Mouse (Mus musculus) liver, embryonic 13.5 days (tissue): ENCODE data around the gene Plpp3. TPM values are rescaled to one million over a fixed set of nuclear protein-coding genes. Genes with fewer than 3 reads are reported as not detected.

Experiments
- ATAC-seq: fragments of 200-750 bp; cut with Nextera tagmentation; 2 replicates; pipeline ENCODE4 v1.8.0; 2017; ENCODE audit warnings: low read depth, mild to moderate bottlenecking, moderate number of reproducible peaks, moderate library complexity
- DNase-seq: peaks from one replicate; pipeline ENCODE4 v3.0.0; 2022
- H3K27ac ChIP-seq: fragments of 300-500 bp; sonication (generic); 2 replicates; pipeline ENCODE4 v1.5.1; 2015; ENCODE audit warnings: moderate library complexity, mild to moderate bottlenecking, inconsistent platforms
- H3K27me3 ChIP-seq: fragments of 300-500 bp; sonication (generic); 2 replicates; pipeline ENCODE4 v1.6.1; 2015; ENCODE audit warnings: mild to moderate bottlenecking, inconsistent platforms
- H3K36me3 ChIP-seq: fragments of 300-500 bp; sonication (generic); 2 replicates; pipeline ENCODE4 v1.6.1; 2015; ENCODE audit warnings: mild to moderate bottlenecking, inconsistent platforms
- H3K4me1 ChIP-seq: fragments of 300-500 bp; sonication (generic); replicated peaks from 2 replicates; pipeline ENCODE4 v1.6.1; 2015; ENCODE audit warnings: inconsistent platforms
- H3K4me2 ChIP-seq: fragments of 300-500 bp; sonication (generic); 2 replicates; pipeline ENCODE4 v1.6.1; 2015; ENCODE audit warnings: inconsistent platforms, mild to moderate bottlenecking, moderate library complexity
- H3K4me3 ChIP-seq: fragments of 300-500 bp; sonication (generic); replicated peaks from 2 replicates; pipeline ENCODE4 v1.5.1; 2015; ENCODE audit warnings: mild to moderate bottlenecking, inconsistent platforms
- H3K9ac ChIP-seq: fragments of 300-500 bp; sonication (generic); 2 replicates; pipeline ENCODE4 v1.6.1; 2015; ENCODE audit warnings: mild to moderate bottlenecking, inconsistent platforms
- H3K9me3 ChIP-seq: fragments of 300-500 bp; sonication (generic); replicated peaks from 2 replicates; pipeline ENCODE4 v1.6.1; 2016; ENCODE audit warnings: inconsistent platforms
- WGBS: fragments of 180-500 bp; shearing (Covaris S2); methylation state at CpG from one replicate; pipeline ENCODE4 v1.1.7; 2015; ENCODE audit not compliant: insufficient replicate concordance; 5-methylcytosine and 5-hydroxymethylcytosine counted together
- polyA plus RNA-seq: library from polyadenylated mRNA; unstranded; fragments of >200 nt; fragmentation: Nextera tagmentation; extraction: Ambion mirVana; gene quantifications from 2 replicates; pipeline ENCODE4 v1.2.1, GENCODE M21; 2015

The Plpp3 gene
- polyA plus RNA-seq, 1 experiment from 2014 or later: 11.7 TPM

- 28% methylated on average over 8 of the region's 8 CpGs for WGBS
- no peak; the same call in 1 of the 2 replicates for ATAC-seq
- Histone ChIP-seq H3K4me3 (no peak overlapping the region), H3K4me2 (no peak overlapping the region), H3K9me3 (no peaks in the 10 kb centered on the region), H3K27me3 (0 out of 2 replicates have a peak, but pooled peaks cover 2% of the 10 kb centered on the region), H3K4me1 (no peaks in the 10 kb centered on the region), H3K9ac (no peak overlapping the region), H3K36me3 (no peaks in the 10 kb centered on the region), H3K27ac (no peak overlapping the region)
- peak; percentile 5 for DNase-seq
These were observed 34.7 kb upstream of the Plpp3 start for GRCm38 (mm10) chr4:105122429-105122828.

GRCm38 (mm10) chr4:105129212-105129611 lies 27.9 kb upstream of the Plpp3 start:
- H3K4me3 ChIP-seq: no peak overlapping the region
- H3K4me2 ChIP-seq: no peak overlapping the region
- H3K9me3 ChIP-seq: no peaks in the 10 kb centered on the region
- no peaks in the 10 kb centered on the region for H3K4me1 ChIP-seq
- H3K9ac ChIP-seq: no peak overlapping the region
- H3K27me3 ChIP-seq: no peaks in the 10 kb centered on the region
- ATAC-seq: no peak
- H3K27ac ChIP-seq: no peak overlapping the region
- no peak for DNase-seq
- 65% methylated on average over 7 of the region's 7 CpGs for WGBS
- no peaks in the 10 kb centered on the region for H3K36me3 ChIP-seq

- no peaks in the 10 kb centered on the region for H3K36me3 ChIP-seq
- H3K4me2 ChIP-seq: no peak overlapping the region
- no peak overlapping the region for H3K9ac ChIP-seq
- no peaks in the 10 kb centered on the region for H3K9me3 ChIP-seq
- ATAC-seq: no peak
- 51% methylated on average over 9 of the region's 9 CpGs for WGBS
- no peaks in the 10 kb centered on the region for H3K4me1 ChIP-seq
- DNase-seq: no peak
- H3K27ac ChIP-seq: no peak overlapping the region
- no peak overlapping the region for H3K4me3 ChIP-seq
- H3K27me3 ChIP-seq: no peaks in the 10 kb centered on the region
These were observed 25.3 kb upstream of the Plpp3 start for GRCm38 (mm10) chr4:105131756-105132314.

- no peak for DNase-seq
- no peak for ATAC-seq
- WGBS: 50% methylated on average over 4 of the region's 4 CpGs
These were observed 23.6 kb upstream of the Plpp3 start for GRCm38 (mm10) chr4:105133350-105134050.

GRCm38 (mm10) chr4:105149492-105149891 lies 7.7 kb upstream of the Plpp3 start:
- ATAC-seq (no peak), DNase-seq (no peak)
- no peak overlapping the region for H3K9ac ChIP-seq
- H3K36me3 ChIP-seq: no peaks in the 10 kb centered on the region
- no peaks in the 10 kb centered on the region for H3K9me3 ChIP-seq
- H3K27me3 ChIP-seq: no peaks in the 10 kb centered on the region
- 59% methylated on average over 7 of the region's 7 CpGs for WGBS
- H3K4me3 ChIP-seq: no peak overlapping the region
- H3K27ac ChIP-seq: no peak overlapping the region
- no peak overlapping the region for H3K4me2 ChIP-seq
- H3K4me1 ChIP-seq: no peaks in the 10 kb centered on the region

More at GRCm38 (mm10) chr4:105133350-105134050, 23.6 kb upstream of the Plpp3 start:
- Histone ChIP-seq H3K9ac (no peak overlapping the region), H3K27me3 (no peaks in the 10 kb centered on the region), H3K27ac (no peak overlapping the region), H3K36me3 (no peaks in the 10 kb centered on the region), H3K4me2 (no peak overlapping the region), H3K9me3 (no peaks in the 10 kb centered on the region), H3K4me1 (no peaks in the 10 kb centered on the region), H3K4me3 (no peak overlapping the region)

GRCm38 (mm10) chr4:105151911-105152690 lies 5.0 kb upstream of the Plpp3 start:
- peaks cover 3% of the 10 kb centered on the region for H3K27me3 ChIP-seq
- H3K4me3 ChIP-seq: no peak overlapping the region
- DNase-seq (no peak), ATAC-seq (no peak)
- no peak overlapping the region for H3K27ac ChIP-seq
- H3K9ac ChIP-seq: no peak overlapping the region
- H3K4me2 ChIP-seq: no peak overlapping the region
- H3K9me3 ChIP-seq: no peaks in the 10 kb centered on the region
- no peaks in the 10 kb centered on the region for H3K4me1 ChIP-seq
- no peaks in the 10 kb centered on the region for H3K36me3 ChIP-seq
- WGBS: 41% methylated on average over 14 of the region's 14 CpGs

GRCm38 (mm10) chr4:105153227-105153626 lies 3.9 kb upstream of the Plpp3 start:
- Histone ChIP-seq H3K4me1 (no peaks in the 10 kb centered on the region), H3K9ac (no peak overlapping the region), H3K27ac (no peak overlapping the region), H3K4me2 (no peak overlapping the region), H3K4me3 (no peak overlapping the region), H3K9me3 (no peaks in the 10 kb centered on the region), H3K36me3 (no peaks in the 10 kb centered on the region), H3K27me3 (peaks cover 14% of the 10 kb centered on the region)
- DNase-seq: no peak
- 57% methylated on average over 3 of the region's 3 CpGs for WGBS
- no peak for ATAC-seq

GRCm38 (mm10) chr4:105156281-105156680 lies 866 bp upstream of the Plpp3 start:
- no peak overlapping the region for H3K27ac ChIP-seq
- ATAC-seq: no peak
- WGBS: 55% methylated on average over 7 of the region's 7 CpGs
- no peak overlapping the region for H3K4me3 ChIP-seq
- no peaks in the 10 kb centered on the region for H3K4me1 ChIP-seq
- no peak overlapping the region for H3K9ac ChIP-seq
- H3K36me3 ChIP-seq: no peaks in the 10 kb centered on the region
- no peaks in the 10 kb centered on the region for H3K9me3 ChIP-seq
- H3K4me2 ChIP-seq: no peak overlapping the region
- no peak for DNase-seq
- H3K27me3 ChIP-seq: peaks cover 32% of the 10 kb centered on the region

GRCm38 (mm10) chr4:105156955-105157275 lies 232 bp upstream of the Plpp3 start:
- Histone ChIP-seq H3K9ac (peak overlapping the region; percentile 73; the same call in 1 of the 2 replicates), H3K4me3 (peak overlapping the region; percentile 67), H3K27me3 (peaks cover 32% of the 10 kb centered on the region), H3K36me3 (no peaks in the 10 kb centered on the region), H3K4me1 (no peaks in the 10 kb centered on the region), H3K27ac (peak overlapping the region; percentile 75; the same call in 1 of the 2 replicates), H3K9me3 (no peaks in the 10 kb centered on the region), H3K4me2 (peak overlapping the region; percentile 73)
- ATAC-seq (no peak), DNase-seq (no peak)
- WGBS: 2% methylated on average over 4 of the region's 4 CpGs

GRCm38 (mm10) chr4:105158169-105158555 lies 1.0 kb downstream of the Plpp3 start:
- no peaks in the 10 kb centered on the region for H3K9me3 ChIP-seq
- peaks cover 32% of the 10 kb centered on the region for H3K27me3 ChIP-seq
- H3K9ac ChIP-seq: peak overlapping the region; percentile 73
- peak; percentile 17 for DNase-seq
- peak overlapping the region; percentile 67 for H3K4me3 ChIP-seq
- peak overlapping the region; percentile 73 for H3K4me2 ChIP-seq
- H3K27ac ChIP-seq: peak overlapping the region; percentile 75; the same call in 1 of the 2 replicates
- H3K4me1 ChIP-seq: no peaks in the 10 kb centered on the region
- H3K36me3 ChIP-seq: no peaks in the 10 kb centered on the region
- ATAC-seq: peak; percentile 70
- WGBS: under 1% methylated on average over 26 of the region's 26 CpGs

GRCm38 (mm10) chr4:105158651-105159530 lies 1.7 kb downstream of the Plpp3 start:
- ATAC-seq (no peak), DNase-seq (no peak)
- H3K4me3 ChIP-seq: peak overlapping the region; percentile 67
- no peaks in the 10 kb centered on the region for H3K4me1 ChIP-seq
- H3K9ac ChIP-seq: peak overlapping the region; percentile 73
- peaks cover 32% of the 10 kb centered on the region for H3K27me3 ChIP-seq
- H3K9me3 ChIP-seq: no peaks in the 10 kb centered on the region
- no peaks in the 10 kb centered on the region for H3K36me3 ChIP-seq
- 7% methylated on average over 18 of the region's 18 CpGs for WGBS
- peak overlapping the region; percentile 73 for H3K4me2 ChIP-seq
- H3K27ac ChIP-seq: no peak overlapping the region
